Mouse (Mus musculus) forebrain, embryonic 14.5 days (tissue): ENCODE results near the gene Tln2. TPM values are rescaled to one million over a fixed set of nuclear protein-coding genes. Genes with fewer than 3 reads are reported as not detected.
A peak's percentile ranks its signal among the peaks of the same experiment; 100 is the strongest.

Source experiments
- ATAC-seq: fragments of 200-750 bp; cut with Nextera tagmentation; 2 replicates; pipeline ENCODE4 v1.8.0; 2017; ENCODE audit warnings: mild to moderate bottlenecking, moderate library complexity
- DNase-seq: peaks from one replicate; pipeline ENCODE4 v3.0.0-alpha.2; 2015; ENCODE audit warnings: low spot score
- H3K27ac ChIP-seq: fragments of 300-500 bp; sonication (generic); 2 replicates; pipeline ENCODE4 v1.5.1; 2014; ENCODE audit warnings: low read depth, mild to moderate bottlenecking, control low read depth, low read length, moderate library complexity
- H3K27me3 ChIP-seq: fragments of 300-500 bp; sonication (generic); replicated peaks from 2 replicates; pipeline ENCODE4 v1.6.1; 2014; ENCODE audit warnings: low read length, control low read depth, mixed read lengths; ENCODE audit not compliant: control insufficient read depth, insufficient read depth
- H3K36me3 ChIP-seq: fragments of 300-500 bp; sonication (generic); 2 replicates; pipeline ENCODE4 v1.6.1; 2014; ENCODE audit warnings: low read length, control low read depth; ENCODE audit not compliant: control insufficient read depth, insufficient read depth
- H3K4me1 ChIP-seq: fragments of 300-500 bp; sonication (generic); 2 replicates; pipeline ENCODE4 v1.6.1; 2014; ENCODE audit warnings: antibody characterized with exemption, low read length, control low read depth; ENCODE audit not compliant: control insufficient read depth, insufficient read depth
- H3K4me2 ChIP-seq: fragments of 300-500 bp; sonication (generic); 2 replicates; pipeline ENCODE4 v1.6.1; 2014; ENCODE audit warnings: mild to moderate bottlenecking, control low read depth, low read length
- H3K4me3 ChIP-seq: fragments of 300-500 bp; sonication (generic); 2 replicates; pipeline ENCODE4 v1.5.1; 2014; ENCODE audit warnings: low read depth, low read length, control low read depth
- H3K9ac ChIP-seq: fragments of 300-500 bp; sonication (generic); 2 replicates; pipeline ENCODE4 v1.6.1; 2014; ENCODE audit warnings: mild to moderate bottlenecking, low read length, control low read depth, moderate library complexity
- H3K9me3 ChIP-seq: fragments of 300-500 bp; sonication (generic); replicated peaks from 2 replicates; pipeline ENCODE4 v1.6.1; 2016; ENCODE audit warnings: low read length, control low read depth, mixed read lengths; ENCODE audit not compliant: control insufficient read depth
- WGBS: fragments of 180-500 bp; shearing (Covaris S2); extraction: QIAGEN DNeasy Blood & Tissue Kit; methylation state at CpG from one replicate; pipeline ENCODE4 v1.1.7; 2014; 5-methylcytosine and 5-hydroxymethylcytosine counted together
- polyA plus RNA-seq: library from polyadenylated mRNA; unstranded; fragments of >200 nt; fragmentation: Nextera tagmentation; extraction: Ambion mirVana; gene quantifications from 2 replicates; pipeline ENCODE4 v1.2.1, GENCODE M21; 2014

The Tln2 gene
- polyA plus RNA-seq, 1 experiment from 2014 or later: 15.7 TPM

DNA sequence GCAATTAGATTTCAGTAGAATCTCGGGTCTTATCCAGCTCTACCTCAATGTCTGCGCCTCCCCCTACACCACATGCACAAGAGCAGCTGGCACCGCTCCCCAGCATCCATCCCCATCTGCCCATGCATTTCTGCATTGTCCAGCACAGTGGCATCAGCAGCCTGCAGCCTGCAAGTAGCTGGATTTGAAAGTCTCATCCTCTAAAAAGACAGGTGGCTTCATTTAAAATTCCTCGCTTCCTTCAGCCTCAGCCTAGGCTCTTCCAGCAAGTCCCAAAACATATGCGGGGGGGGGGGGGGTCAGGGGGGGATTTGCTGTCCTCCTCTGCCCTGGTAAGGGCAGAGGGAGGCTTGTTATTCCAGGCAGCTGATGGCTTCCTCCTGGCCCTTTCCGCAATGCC lies 141.4 kb downstream of the Tln2 start:
- Histone ChIP-seq H3K4me1 (no peaks in the 10 kb centered on the region), H3K27me3 (no peaks in the 10 kb centered on the region), H3K9ac (no peak overlapping the region), H3K4me2 (no peak overlapping the region), H3K9me3 (no peaks in the 10 kb centered on the region), H3K4me3 (no peak overlapping the region), H3K27ac (no peak overlapping the region), H3K36me3 (no peaks in the 10 kb centered on the region)
- 54% methylated on average over 6 of the region's 6 CpGs for WGBS
- DNase-seq (peak; percentile 63), ATAC-seq (peak; percentile 68; the same call in 1 of the 2 replicates)

- H3K4me1 ChIP-seq: no peaks in the 10 kb centered on the region
- ATAC-seq (no peak), DNase-seq (no peak)
- no peak overlapping the region for H3K27ac ChIP-seq
- H3K9ac ChIP-seq: no peak overlapping the region
- H3K9me3 ChIP-seq: no peaks in the 10 kb centered on the region
- no peak overlapping the region for H3K4me2 ChIP-seq
- 84% methylated on average over 2 of the region's 2 CpGs for WGBS
- H3K27me3 ChIP-seq: no peaks in the 10 kb centered on the region
- no peak overlapping the region for H3K4me3 ChIP-seq
- no peaks in the 10 kb centered on the region for H3K36me3 ChIP-seq
These were observed 148.8 kb downstream of the Tln2 start for GRCm38 (mm10) chr9:67410667-67411066.

GRCm38 (mm10) chr9:67404736-67405135 lies 154.8 kb downstream of the Tln2 start:
- no peaks in the 10 kb centered on the region for H3K9me3 ChIP-seq
- H3K9ac ChIP-seq: no peak overlapping the region
- H3K4me1 ChIP-seq: no peaks in the 10 kb centered on the region
- no peaks in the 10 kb centered on the region for H3K36me3 ChIP-seq
- H3K27me3 ChIP-seq: no peaks in the 10 kb centered on the region
- DNase-seq: no peak
- ATAC-seq: no peak
- WGBS: 90% methylated on average over 7 of the region's 7 CpGs
- H3K27ac ChIP-seq: no peak overlapping the region
- no peak overlapping the region for H3K4me2 ChIP-seq
- no peak overlapping the region for H3K4me3 ChIP-seq

GRCm38 (mm10) chr9:67399563-67399962 lies 159.9 kb downstream of the Tln2 start:
- H3K36me3 ChIP-seq: no peaks in the 10 kb centered on the region
- no peak overlapping the region for H3K9ac ChIP-seq
- DNase-seq (no peak), ATAC-seq (no peak)
- no peak overlapping the region for H3K4me2 ChIP-seq
- H3K27me3 ChIP-seq: no peaks in the 10 kb centered on the region
- no peak overlapping the region for H3K4me3 ChIP-seq
- 87% methylated on average over 6 of the region's 6 CpGs for WGBS
- H3K27ac ChIP-seq: no peak overlapping the region
- H3K4me1 ChIP-seq: no peaks in the 10 kb centered on the region
- H3K9me3 ChIP-seq: no peaks in the 10 kb centered on the region

- Histone ChIP-seq H3K4me3 (no peak overlapping the region), H3K4me2 (no peak overlapping the region), H3K9me3 (no peaks in the 10 kb centered on the region), H3K27me3 (no peaks in the 10 kb centered on the region), H3K4me1 (no peaks in the 10 kb centered on the region), H3K9ac (no peak overlapping the region), H3K36me3 (no peaks in the 10 kb centered on the region), H3K27ac (no peak overlapping the region)
- WGBS: 86% methylated on average over 3 of the region's 3 CpGs
- DNase-seq (no peak), ATAC-seq (no peak)
These were observed 161.7 kb downstream of the Tln2 start for GRCm38 (mm10) chr9:67397756-67398155.

DNA sequence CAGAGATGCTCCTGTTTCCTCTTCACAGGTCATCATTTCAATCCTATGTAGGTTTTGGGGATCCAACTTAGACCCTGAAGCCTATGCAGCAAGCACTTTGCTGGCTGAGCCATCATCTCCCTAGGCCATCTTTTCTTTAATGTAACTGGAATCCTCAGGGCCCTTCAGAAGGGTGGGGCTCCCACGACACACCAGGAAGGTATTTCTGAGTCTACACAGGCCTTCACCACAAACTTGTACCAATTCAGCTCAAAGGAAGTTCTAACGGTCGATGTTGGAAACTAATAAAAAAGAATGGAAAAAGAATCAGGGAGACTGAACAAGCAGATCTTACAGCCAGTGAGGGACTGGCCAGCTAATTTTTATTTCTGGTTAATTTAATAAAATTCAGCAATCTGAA lies 163.1 kb downstream of the Tln2 start:
- H3K27me3 ChIP-seq: no peaks in the 10 kb centered on the region
- no peak overlapping the region for H3K4me2 ChIP-seq
- H3K9ac ChIP-seq: no peak overlapping the region
- DNase-seq (no peak), ATAC-seq (no peak)
- no peaks in the 10 kb centered on the region for H3K36me3 ChIP-seq
- no peak overlapping the region for H3K27ac ChIP-seq
- no peaks in the 10 kb centered on the region for H3K4me1 ChIP-seq
- H3K9me3 ChIP-seq: no peaks in the 10 kb centered on the region
- no peak overlapping the region for H3K4me3 ChIP-seq
- WGBS: 84% methylated on average over 3 of the region's 3 CpGs

DNA sequence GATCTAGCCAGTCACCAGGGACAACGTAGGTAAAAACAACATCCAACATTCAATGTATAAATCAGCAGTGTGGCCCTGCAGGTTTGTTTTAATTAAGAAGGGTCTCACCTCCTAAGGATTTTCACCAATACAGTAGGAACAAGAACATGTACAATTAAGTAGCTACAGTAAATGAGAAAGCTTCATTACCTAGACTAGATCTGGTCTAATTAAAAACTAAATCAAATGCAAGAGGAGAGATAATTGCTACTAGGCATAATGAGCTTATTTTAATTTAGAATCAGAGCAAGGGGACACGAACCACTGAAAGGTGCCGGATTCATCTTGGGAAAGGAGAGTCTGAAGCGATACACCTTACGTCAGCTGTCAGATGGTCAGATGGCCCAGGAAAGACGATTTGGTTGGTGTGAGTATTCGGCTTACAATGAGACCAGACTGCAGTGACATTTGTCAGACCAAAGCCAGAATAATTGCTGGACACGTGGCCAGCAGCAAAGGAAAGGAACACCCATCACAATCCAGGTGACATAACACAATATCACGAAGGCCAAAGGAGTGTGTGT lies 175.4 kb downstream of the Tln2 start:
- ATAC-seq: no peak
- H3K4me3 ChIP-seq: no peak overlapping the region
- no peaks in the 10 kb centered on the region for H3K9me3 ChIP-seq
- no peak overlapping the region for H3K9ac ChIP-seq
- H3K36me3 ChIP-seq: no peaks in the 10 kb centered on the region
- no peak overlapping the region for H3K4me2 ChIP-seq
- DNase-seq: peak; percentile 20
- H3K27ac ChIP-seq: no peak overlapping the region
- no peaks in the 10 kb centered on the region for H3K27me3 ChIP-seq
- no peaks in the 10 kb centered on the region for H3K4me1 ChIP-seq
- 40% methylated on average over 9 of the region's 9 CpGs for WGBS

DNA sequence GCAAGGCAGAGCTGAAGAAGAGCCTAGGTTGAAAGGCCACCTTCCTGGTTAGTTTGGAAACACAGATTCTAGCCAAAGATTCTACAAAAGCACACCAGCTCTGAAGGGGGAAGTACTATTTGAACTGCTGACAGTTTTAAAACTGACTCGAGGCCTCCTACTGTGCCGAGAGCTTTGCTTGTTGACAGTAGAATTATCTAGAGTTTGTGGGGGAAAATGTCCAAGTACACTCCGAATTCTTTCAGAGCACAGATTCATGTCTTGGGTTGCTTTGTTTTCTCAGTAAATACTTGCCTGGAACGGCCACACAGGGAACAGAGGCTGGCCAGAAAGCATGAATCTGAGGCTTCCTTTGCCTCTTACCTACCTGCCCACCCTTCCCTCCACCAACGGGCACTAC lies 179.4 kb downstream of the Tln2 start:
- no peaks in the 10 kb centered on the region for H3K27me3 ChIP-seq
- H3K4me3 ChIP-seq: no peak overlapping the region
- no peaks in the 10 kb centered on the region for H3K4me1 ChIP-seq
- H3K36me3 ChIP-seq: no peaks in the 10 kb centered on the region
- DNase-seq: no peak
- H3K27ac ChIP-seq: no peak overlapping the region
- 79% methylated on average over 5 of the region's 5 CpGs for WGBS
- H3K9me3 ChIP-seq: no peaks in the 10 kb centered on the region
- no peak for ATAC-seq
- H3K4me2 ChIP-seq: no peak overlapping the region
- H3K9ac ChIP-seq: no peak overlapping the region

DNA sequence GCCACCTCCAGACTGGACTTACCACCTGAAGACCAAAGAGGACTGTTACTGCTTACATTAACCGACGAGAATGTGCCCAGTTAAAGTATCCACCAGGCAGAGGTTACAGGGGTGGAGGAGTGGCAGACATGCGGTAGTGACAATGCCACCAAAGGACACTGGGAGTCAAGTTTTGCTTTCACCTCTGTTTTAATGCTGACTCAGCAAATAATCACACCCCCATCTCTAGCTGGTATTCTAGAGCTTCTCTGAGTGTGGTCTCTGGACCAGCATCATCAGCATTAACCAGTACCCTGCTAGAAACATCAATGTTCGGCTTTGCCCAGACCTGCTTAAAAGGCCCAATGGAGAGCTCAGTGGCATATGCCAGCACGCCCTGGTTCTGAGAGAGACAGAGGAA lies 180.7 kb downstream of the Tln2 start:
- ATAC-seq (no peak), DNase-seq (no peak)
- no peaks in the 10 kb centered on the region for H3K9me3 ChIP-seq
- 93% methylated on average over 5 of the region's 5 CpGs for WGBS
- no peak overlapping the region for H3K9ac ChIP-seq
- H3K4me2 ChIP-seq: no peak overlapping the region
- no peaks in the 10 kb centered on the region for H3K36me3 ChIP-seq
- no peak overlapping the region for H3K4me3 ChIP-seq
- no peaks in the 10 kb centered on the region for H3K4me1 ChIP-seq
- H3K27ac ChIP-seq: no peak overlapping the region
- H3K27me3 ChIP-seq: no peaks in the 10 kb centered on the region
